Mouse (Mus musculus) layer of hippocampus, postnatal 25 days (tissue): ENCODE data around the gene Tpm3-rs7. TPM values are rescaled to one million over a fixed set of nuclear protein-coding genes. Genes with fewer than 3 reads are reported as not detected.
"Not testable (repeated sequence)": the region's sequence is repeated elsewhere in the genome, so short reads cannot be mapped to it uniquely, and the experiment has no call there.

ENCODE experiments used
- DNase-seq, 2 experiments: peaks; one replicate each; pipeline ENCODE4 v3.0.0; 2022; ENCODE audit warnings: mixed read lengths in 2 of 2, low spot score in 1 of 2; ENCODE audit errors: extremely low spot score in 1 of 2
- total RNA-seq, 2 experiments: library from RNA; stranded (reverse); gene quantifications; 2 replicates each; pipeline ENCODE4 v1.2.3; 2021

The Tpm3-rs7 gene
- total RNA-seq = 10 to 100 TPM; 45.5 to 49.7 TPM

GRCm38 (mm10) chr14:113314499-113314898, at the start of gene Tpm3-rs7:
TSS of gene Tpm3-rs7 (plus strand) at chr14:113314608.
- DNase-seq = not testable (repeated sequence)

- DNase-seq = no peak
Measured at GRCm38 (mm10) chr14:113317023-113317422, 2.6 kb downstream of the Tpm3-rs7 start.

GRCm38 (mm10) chr14:113363361-113363760, 49.0 kb downstream of the Tpm3-rs7 start:
- no peak for DNase-seq
